Mouse (Mus musculus): ENCODE measurements around the gene Nr0b2.
A peak's percentile ranks its signal among the peaks of the same experiment; 100 is the strongest.
"Not testable (repeated sequence)": the region's sequence is repeated elsewhere in the genome, so short reads cannot be mapped to it uniquely, and the experiment has no call there.

The Nr0b2 gene

GRCm38 (mm10) chr4:133552768-133553447 is at the start of gene Nr0b2:
TSS of gene Nr0b2 (plus strand) at chr4:133553376.
- DNase-seq: no peak

GRCm38 (mm10) chr4:133504300-133504699 is 48.9 kb upstream of the Nr0b2 start:
- DNase-seq: no peak

GRCm38 (mm10) chr4:133504755-133505485 is 48.3 kb upstream of the Nr0b2 start:
- DNase-seq: no peak

- peak; percentile 85 for DNase-seq
These were observed 46.6 kb upstream of the Nr0b2 start for GRCm38 (mm10) chr4:133506573-133506972.

GRCm38 (mm10) chr4:133508990-133509389 is 44.2 kb upstream of the Nr0b2 start:
- no peak for DNase-seq

- DNase-seq: no peak
These were observed 42.1 kb upstream of the Nr0b2 start for GRCm38 (mm10) chr4:133511050-133511449.

GRCm38 (mm10) chr4:133512511-133512910 is 40.7 kb upstream of the Nr0b2 start:
- not testable (repeated sequence) for DNase-seq

GRCm38 (mm10) chr4:133512972-133513371 is 40.2 kb upstream of the Nr0b2 start:
- peak; percentile 84 for DNase-seq

- DNase-seq: no peak
These were observed 34.4 kb upstream of the Nr0b2 start, which contains the start of gene Kdf1 for GRCm38 (mm10) chr4:133518601-133519368. TSS of gene Kdf1 (plus strand) at chr4:133518963.

GRCm38 (mm10) chr4:133519369-133519665 is 33.9 kb upstream of the Nr0b2 start:
- DNase-seq: no peak

GRCm38 (mm10) chr4:133521502-133521901 is 31.7 kb upstream of the Nr0b2 start:
- DNase-seq: no peak

GRCm38 (mm10) chr4:133527788-133528187 is 25.4 kb upstream of the Nr0b2 start:
- DNase-seq: no peak

- no peak for DNase-seq
These were observed 20.4 kb upstream of the Nr0b2 start for GRCm38 (mm10) chr4:133532777-133533176.

- no peak for DNase-seq
These were observed 17.1 kb upstream of the Nr0b2 start for GRCm38 (mm10) chr4:133536081-133536480.

GRCm38 (mm10) chr4:133536652-133537051 is 16.5 kb upstream of the Nr0b2 start:
- no peak for DNase-seq

GRCm38 (mm10) chr4:133545272-133546231 is 7.6 kb upstream of the Nr0b2 start, which contains the start of gene Nudc:
TSS of gene Nudc (minus strand) at chr4:133545996.
- DNase-seq: peak; percentile 96

- no peak for DNase-seq
These were observed 1.1 kb upstream of the Nr0b2 start for GRCm38 (mm10) chr4:133552029-133552428.

GRCm38 (mm10) chr4:133553448-133554330 is 513 bp downstream of the Nr0b2 start:
- no peak for DNase-seq

- DNase-seq: no peak
These were observed 4.0 kb downstream of the Nr0b2 start for GRCm38 (mm10) chr4:133557041-133557717.

- DNase-seq: no peak
These were observed 6.7 kb downstream of the Nr0b2 start for GRCm38 (mm10) chr4:133559846-133560245.

- no peak for DNase-seq
These were observed 8.4 kb downstream of the Nr0b2 start for GRCm38 (mm10) chr4:133561622-133562021.
